Mouse (Mus musculus): ENCODE results near the gene Mdm2.

Gene Mdm2

DNA sequence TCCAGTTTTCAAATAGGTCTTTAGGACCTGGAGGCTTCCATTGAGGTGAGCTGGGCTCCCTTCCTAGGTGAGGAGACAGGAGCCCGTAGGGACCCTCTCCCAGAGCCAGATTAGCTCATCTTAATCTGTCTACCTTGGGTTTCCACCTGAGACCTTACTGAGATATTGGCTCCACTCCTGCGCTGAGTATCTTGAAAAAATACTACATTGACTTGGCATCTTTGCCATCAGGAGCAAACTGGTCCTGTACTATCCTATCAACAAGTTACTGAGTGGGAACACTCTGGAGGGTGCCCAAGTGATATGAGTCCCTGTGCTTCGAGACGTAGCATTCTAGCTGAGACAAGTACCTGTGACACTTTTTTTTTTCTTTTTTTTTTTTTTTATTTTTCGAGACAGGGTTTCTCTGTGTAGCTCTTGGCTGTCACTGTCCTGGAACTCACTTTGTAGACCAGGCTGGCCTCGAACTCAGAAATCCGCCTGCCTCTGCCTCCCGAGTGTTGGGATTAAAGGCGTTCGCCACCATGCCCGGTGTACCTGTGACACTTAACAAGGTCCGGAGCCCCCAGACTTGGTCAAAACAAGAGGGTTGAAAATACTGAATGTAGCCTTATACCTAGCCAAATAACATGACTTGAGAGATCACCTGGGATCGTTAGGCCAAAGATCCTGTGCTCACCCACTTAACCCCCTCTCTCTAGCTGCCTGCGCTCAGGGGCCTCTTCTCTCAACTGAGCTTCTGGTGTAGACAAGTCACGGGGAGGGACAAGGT lies 67.9 kb downstream of the Mdm2 start:
- no peak for DNase-seq (ENCODE audit: low spot score in 2 of 2)

DNA sequence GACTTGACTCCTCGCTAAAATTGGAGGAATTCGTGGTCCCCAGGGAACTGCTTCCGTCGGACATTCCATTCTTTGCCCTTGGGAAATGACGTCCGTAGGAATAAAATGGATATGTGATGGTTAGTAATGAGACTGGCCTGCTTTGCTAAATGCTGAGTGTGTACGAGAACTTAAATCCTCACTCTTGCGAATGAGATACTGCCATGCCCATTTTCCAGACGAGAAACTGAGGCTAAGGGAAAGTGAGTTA lies 68.4 kb downstream of the Mdm2 start:
- DNase-seq (ENCODE audit: low spot score in 2 of 2) = no peak

DNA sequence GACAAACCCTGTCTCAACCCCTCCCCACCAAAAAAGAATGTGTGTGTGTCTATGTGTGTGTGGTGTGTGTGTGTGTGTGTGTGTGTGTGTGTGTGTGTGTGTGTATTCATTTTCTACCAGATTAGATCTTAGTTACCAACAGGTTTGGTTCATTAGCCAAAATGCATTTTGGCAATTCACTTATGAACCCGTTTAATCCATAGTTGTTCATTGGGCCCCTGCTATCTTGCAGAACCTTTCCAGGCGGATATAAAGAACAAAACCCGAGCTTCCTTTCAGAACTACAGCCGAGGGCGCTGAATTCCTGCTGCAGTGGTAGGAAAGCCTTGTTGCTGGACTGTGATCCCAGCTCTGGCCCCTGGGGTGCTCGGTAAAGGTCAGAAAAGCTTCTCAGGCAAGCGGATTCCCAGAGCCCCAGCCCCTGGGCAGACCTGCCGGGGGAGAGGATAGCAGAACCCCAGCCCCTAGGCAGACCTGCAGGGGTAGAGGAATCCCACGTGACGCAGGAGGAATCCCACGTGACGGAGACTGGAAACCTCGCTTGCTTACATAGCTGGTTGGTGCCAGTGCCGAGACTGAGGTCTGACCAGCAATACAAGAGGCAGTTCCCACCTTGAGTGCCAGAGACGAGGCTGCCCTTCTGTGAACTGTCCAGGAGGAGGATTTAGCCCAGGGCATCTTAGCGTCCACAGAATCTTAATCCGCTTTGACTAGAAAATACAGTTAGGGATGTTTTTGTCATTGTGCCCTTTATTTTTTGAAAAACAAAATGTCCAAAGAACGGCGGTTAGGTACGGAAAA lies 69.0 kb downstream of the Mdm2 start:
- no peak for DNase-seq (ENCODE audit: low spot score in 2 of 2)

DNA sequence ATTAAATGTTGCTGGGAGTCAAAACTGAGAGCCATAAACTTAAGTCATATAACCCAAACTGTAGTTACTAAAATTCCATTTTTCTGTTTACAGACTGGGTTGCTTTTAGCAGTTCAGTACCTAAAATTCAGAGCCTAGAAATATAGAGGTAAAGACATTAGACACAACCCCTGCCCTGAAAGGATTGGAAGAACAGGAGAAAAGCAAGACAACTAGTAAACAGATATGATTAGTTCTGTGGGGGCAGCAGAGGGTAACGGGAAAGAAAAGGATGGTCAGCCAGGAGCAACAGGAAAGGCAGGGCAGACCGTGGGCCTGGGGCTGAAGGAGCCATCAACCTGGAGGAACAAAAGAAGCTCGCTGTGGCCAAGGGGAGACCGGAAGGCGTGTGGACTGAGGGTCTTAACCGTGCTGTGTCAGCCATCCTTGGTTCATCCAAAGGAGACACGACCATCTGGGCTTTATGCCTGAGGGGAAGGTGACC lies 69.9 kb downstream of the Mdm2 start:
- no peak for DNase-seq (ENCODE audit: low spot score in 2 of 2)

DNA sequence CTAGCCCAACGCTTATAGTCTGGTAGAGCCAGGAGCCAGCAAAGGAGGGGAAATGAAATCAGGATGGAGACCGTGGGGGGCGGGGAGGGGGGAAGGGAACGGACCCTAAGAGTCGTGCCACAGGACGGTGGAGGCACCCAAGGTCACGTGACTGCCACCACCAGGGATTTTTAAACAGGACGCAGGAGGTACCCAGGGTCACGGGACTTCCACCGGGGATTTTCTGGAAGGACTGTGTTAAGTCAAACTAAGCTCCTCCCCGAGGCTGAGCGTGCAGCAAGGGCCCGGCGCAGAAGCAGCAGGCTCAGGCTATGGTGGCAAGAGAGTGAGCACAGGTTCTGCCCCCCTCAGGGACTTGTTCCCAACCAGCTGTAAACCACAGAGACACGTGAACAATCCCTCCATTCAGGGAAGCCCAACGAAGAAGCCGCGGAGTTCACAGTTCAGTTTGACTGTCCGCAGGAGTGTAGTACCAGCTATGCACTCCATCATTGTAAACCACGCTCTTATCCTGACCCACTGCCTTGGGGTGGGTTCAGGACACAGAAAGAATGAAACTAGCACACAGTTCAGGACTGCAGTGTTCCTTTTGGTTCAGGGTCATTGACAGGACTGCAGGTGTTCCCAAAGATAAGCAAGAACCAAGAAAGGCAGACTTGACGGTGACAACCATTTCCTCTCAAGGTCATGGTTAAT lies 70.5 kb downstream of the Mdm2 start:
- no peak for DNase-seq (ENCODE audit: low spot score in 2 of 2)

DNA sequence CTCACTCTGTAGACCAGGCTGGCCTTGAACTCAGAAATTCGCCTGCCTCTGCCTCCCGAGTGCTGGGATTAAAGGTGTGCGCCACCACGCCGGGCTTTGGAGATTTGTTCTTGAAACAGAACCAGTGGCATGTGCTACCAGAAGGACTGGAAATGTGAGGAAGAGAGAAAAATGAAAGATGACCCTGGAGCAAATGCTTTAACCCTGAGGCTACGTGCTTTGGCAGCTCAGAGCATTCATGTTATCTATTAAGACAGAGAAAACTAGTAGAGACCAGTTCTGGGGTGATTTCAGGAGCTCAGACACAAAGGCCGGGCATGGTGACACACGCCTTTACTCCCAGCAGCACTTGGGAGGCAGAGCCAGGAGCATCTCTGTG lies 71.3 kb downstream of the Mdm2 start:
- DNase-seq (ENCODE audit: low spot score in 2 of 2) = no peak

Measured in right cerebral cortex, adult 2 months (tissue).